Mouse (Mus musculus) frontal cortex, postnatal 10 days (tissue): ENCODE measurements around the gene Metap2.

Source experiments
- DNase-seq, 2 experiments: peaks; one replicate each; pipeline ENCODE4 v3.0.0; 2022; ENCODE audit warnings: low spot score in 2 of 2, mixed read lengths in 1 of 2

The Metap2 gene

GRCm38 (mm10) chr10:93897043-93897646 is at the start of gene Metap2:
Gene Metap2 (minus strand): TSS chr10:93897093.
- no peak for DNase-seq

GRCm38 (mm10) chr10:93945843-93946499 is 49.1 kb upstream of the Metap2 start:
- no peak for DNase-seq

- DNase-seq = peak in 1 of 2 experiments; percentile 24
These were observed 48.5 kb upstream of the Metap2 start for GRCm38 (mm10) chr10:93945364-93945763.

- no peak for DNase-seq
These were observed 47.3 kb upstream of the Metap2 start for GRCm38 (mm10) chr10:93944241-93944640.

GRCm38 (mm10) chr10:93940279-93940678 is 43.4 kb upstream of the Metap2 start:
- DNase-seq = no peak

- DNase-seq = no peak
These were observed 42.8 kb upstream of the Metap2 start for GRCm38 (mm10) chr10:93939676-93940075.

- DNase-seq = no peak
These were observed 42.0 kb upstream of the Metap2 start for GRCm38 (mm10) chr10:93938844-93939271.

GRCm38 (mm10) chr10:93933980-93934379 is 37.1 kb upstream of the Metap2 start:
- DNase-seq = no peak

GRCm38 (mm10) chr10:93932861-93933260 is 36.0 kb upstream of the Metap2 start:
- DNase-seq = no peak

GRCm38 (mm10) chr10:93932020-93932419 is 35.1 kb upstream of the Metap2 start:
- DNase-seq = no peak

GRCm38 (mm10) chr10:93931431-93931830 is 34.5 kb upstream of the Metap2 start:
- no peak for DNase-seq

GRCm38 (mm10) chr10:93930236-93930824 is 33.4 kb upstream of the Metap2 start:
- DNase-seq = no peak

GRCm38 (mm10) chr10:93924666-93925065 is 27.8 kb upstream of the Metap2 start:
- DNase-seq = no peak

- no peak for DNase-seq
These were observed 24.3 kb upstream of the Metap2 start for GRCm38 (mm10) chr10:93921160-93921559.

- DNase-seq = no peak
These were observed 22.3 kb upstream of the Metap2 start for GRCm38 (mm10) chr10:93919227-93919626.

GRCm38 (mm10) chr10:93918701-93919100 is 21.8 kb upstream of the Metap2 start:
- DNase-seq = no peak

GRCm38 (mm10) chr10:93918087-93918486 is 21.2 kb upstream of the Metap2 start:
- no peak for DNase-seq

GRCm38 (mm10) chr10:93916778-93917177 is 19.9 kb upstream of the Metap2 start:
- DNase-seq = no peak

- DNase-seq = no peak
These were observed 18.8 kb upstream of the Metap2 start for GRCm38 (mm10) chr10:93915531-93916275.

GRCm38 (mm10) chr10:93913525-93913924 is 16.6 kb upstream of the Metap2 start:
- no peak for DNase-seq

- no peak for DNase-seq
These were observed 16.0 kb upstream of the Metap2 start for GRCm38 (mm10) chr10:93912917-93913316.

GRCm38 (mm10) chr10:93912136-93912855 is 15.4 kb upstream of the Metap2 start:
- DNase-seq = no peak
